Mouse (Mus musculus): ENCODE measurements around the gene Arsg.

- TF ChIP-seq CTCF (IDR thresholded peaks at IDR 0.05; ENCODE audit: low read depth, low read length), result no peak
- TF ChIP-seq POLR2A (IDR thresholded peaks at IDR 0.05; ENCODE audit: insufficient read depth, low read length), result no peak
Measured at GRCm38 (mm10) chr11:109535966-109536365, 62.8 kb downstream of the Arsg start.

Data from ES-Bruce4 (cell line).